Mouse (Mus musculus) intestine, embryonic 16.5 days (tissue): ENCODE results near the gene Cbx4. TPM values are rescaled to one million over a fixed set of nuclear protein-coding genes. Genes with fewer than 3 reads are reported as not detected.

ENCODE experiments used
- ATAC-seq: fragments of 200-750 bp; cut with Nextera tagmentation; 2 replicates; pipeline ENCODE4 v1.8.0; 2017; ENCODE audit warnings: moderate TSS enrichment, moderate library complexity
- H3K27ac ChIP-seq: fragments of 300-500 bp; sonication (generic); 2 replicates; pipeline ENCODE4 v1.5.1; 2014; ENCODE audit warnings: mild to moderate bottlenecking, low read length
- H3K27me3 ChIP-seq: fragments of 300-500 bp; sonication (generic); replicated peaks from 2 replicates; pipeline ENCODE4 v1.6.1; 2014; ENCODE audit warnings: low read length, control low read depth, mixed read lengths; ENCODE audit not compliant: control insufficient read depth, insufficient read depth
- H3K36me3 ChIP-seq: fragments of 300-500 bp; sonication (generic); 2 replicates; pipeline ENCODE4 v1.6.1; 2014; ENCODE audit warnings: low read length, control low read depth; ENCODE audit not compliant: control insufficient read depth, insufficient read depth
- H3K4me1 ChIP-seq: fragments of 300-500 bp; sonication (generic); 2 replicates; pipeline ENCODE4 v1.6.1; 2014; ENCODE audit warnings: low read length, control low read depth, mixed read lengths; ENCODE audit not compliant: control insufficient read depth, insufficient read depth
- H3K4me2 ChIP-seq: fragments of 300-500 bp; sonication (generic); 2 replicates; pipeline ENCODE4 v1.6.1; 2014; ENCODE audit warnings: low read depth, low read length, control low read depth
- H3K4me3 ChIP-seq: fragments of 300-500 bp; sonication (generic); 2 replicates; pipeline ENCODE4 v1.5.1; 2014; ENCODE audit warnings: mild to moderate bottlenecking, low read length
- H3K9ac ChIP-seq: fragments of 300-500 bp; sonication (generic); 2 replicates; pipeline ENCODE4 v1.6.1; 2014; ENCODE audit warnings: low read depth, low read length
- H3K9me3 ChIP-seq: fragments of 300-500 bp; sonication (generic); 2 replicates; pipeline ENCODE4 v1.6.1; 2016; ENCODE audit warnings: low read length, control low read depth; ENCODE audit not compliant: control insufficient read depth
- WGBS: fragments of 180-500 bp; shearing (Covaris S2); extraction: QIAGEN DNeasy Blood & Tissue Kit; methylation state at CpG from one replicate; pipeline ENCODE4 v1.1.7; 2014; 5-methylcytosine and 5-hydroxymethylcytosine counted together
- polyA plus RNA-seq: library from polyadenylated mRNA; unstranded; fragments of >200 nt; fragmentation: Nextera tagmentation; extraction: Ambion mirVana; gene quantifications from 2 replicates; pipeline ENCODE4 v1.2.1, GENCODE M21; 2015

The Cbx4 gene
- polyA plus RNA-seq, 1 experiment from 2014 or later, result 9.3 TPM

- no peak overlapping the region for H3K27ac ChIP-seq
- H3K4me3 ChIP-seq, result no peak overlapping the region; the same call in 1 of the 2 replicates
- H3K4me1 ChIP-seq, result peaks cover 63% of the 10 kb centered on the region
- no peak overlapping the region for H3K4me2 ChIP-seq
- H3K36me3 ChIP-seq, result peaks cover 13% of the 10 kb centered on the region
- H3K27me3 ChIP-seq, result no peaks in the 10 kb centered on the region
- no peak overlapping the region for H3K9ac ChIP-seq
- 68% methylated on average over 47 of the region's 47 CpGs for WGBS
- ATAC-seq, result no peak
- H3K9me3 ChIP-seq, result no peaks in the 10 kb centered on the region
Measured at GRCm38 (mm10) chr11:119081148-119081838, 4.7 kb downstream of the Cbx4 start.

GRCm38 (mm10) chr11:119080461-119081147 is 5.4 kb downstream of the Cbx4 start:
- H3K4me3 ChIP-seq, result peak overlapping the region; percentile 7; the same call in 1 of the 2 replicates
- H3K4me1 ChIP-seq, result peaks cover 65% of the 10 kb centered on the region
- no peak for ATAC-seq
- H3K27ac ChIP-seq, result no peak overlapping the region
- H3K27me3 ChIP-seq, result no peaks in the 10 kb centered on the region
- H3K4me2 ChIP-seq, result 0 out of 2 replicates have a peak overlapping the region, but pooled peaks have one; percentile 12
- 62% methylated on average over 33 of the region's 33 CpGs for WGBS
- peaks cover 13% of the 10 kb centered on the region for H3K36me3 ChIP-seq
- 0 out of 2 replicates have a peak overlapping the region, but pooled peaks have one; percentile 19 for H3K9ac ChIP-seq
- H3K9me3 ChIP-seq, result no peaks in the 10 kb centered on the region

- peaks cover 13% of the 10 kb centered on the region for H3K36me3 ChIP-seq
- H3K4me1 ChIP-seq, result peaks cover 61% of the 10 kb centered on the region
- 45% methylated on average over 7 of the region's 7 CpGs for WGBS
- H3K27me3 ChIP-seq, result no peaks in the 10 kb centered on the region
- no peaks in the 10 kb centered on the region for H3K9me3 ChIP-seq
- peak overlapping the region; percentile 44 for H3K4me2 ChIP-seq
- H3K9ac ChIP-seq, result peak overlapping the region; percentile 38
- H3K4me3 ChIP-seq, result peak overlapping the region; percentile 24
- no peak; the same call in 1 of the 2 replicates for ATAC-seq
- peak overlapping the region; percentile 78 for H3K27ac ChIP-seq
Measured at GRCm38 (mm10) chr11:119079445-119079837, 6.6 kb downstream of the Cbx4 start.

GRCm38 (mm10) chr11:119078691-119079444 is 7.2 kb downstream of the Cbx4 start:
- peak overlapping the region; percentile 78 for H3K27ac ChIP-seq
- H3K4me2 ChIP-seq, result peak overlapping the region; percentile 44
- no peaks in the 10 kb centered on the region for H3K9me3 ChIP-seq
- peaks cover 13% of the 10 kb centered on the region for H3K36me3 ChIP-seq
- WGBS, result 16% methylated on average over 25 of the region's 27 CpGs
- H3K27me3 ChIP-seq, result no peaks in the 10 kb centered on the region
- peak overlapping the region; percentile 24 for H3K4me3 ChIP-seq
- H3K4me1 ChIP-seq, result peaks cover 56% of the 10 kb centered on the region
- peak; percentile 40 for ATAC-seq
- H3K9ac ChIP-seq, result peak overlapping the region; percentile 38

GRCm38 (mm10) chr11:119077755-119078154 is 8.3 kb downstream of the Cbx4 start:
- Histone ChIP-seq H3K36me3 (peaks cover 13% of the 10 kb centered on the region), H3K4me1 (peaks cover 52% of the 10 kb centered on the region), H3K9me3 (no peaks in the 10 kb centered on the region), H3K27ac (no peak overlapping the region), H3K27me3 (no peaks in the 10 kb centered on the region), H3K9ac (no peak overlapping the region), H3K4me3 (no peak overlapping the region), H3K4me2 (no peak overlapping the region)
- no peak for ATAC-seq
- WGBS, result 86% methylated on average over 4 of the region's 4 CpGs

GRCm38 (mm10) chr11:119075805-119076204 is 10.2 kb downstream of the Cbx4 start:
- WGBS, result 75% methylated on average over 5 of the region's 5 CpGs
- ATAC-seq, result no peak
- no peak overlapping the region for H3K4me2 ChIP-seq
- no peak overlapping the region for H3K9ac ChIP-seq
- H3K27me3 ChIP-seq, result no peaks in the 10 kb centered on the region
- no peaks in the 10 kb centered on the region for H3K9me3 ChIP-seq
- peaks cover under 1% of the 10 kb centered on the region for H3K36me3 ChIP-seq
- no peak overlapping the region for H3K27ac ChIP-seq
- no peak overlapping the region for H3K4me3 ChIP-seq
- peaks cover 45% of the 10 kb centered on the region for H3K4me1 ChIP-seq

- Histone ChIP-seq H3K9ac (no peak overlapping the region), H3K4me2 (no peak overlapping the region), H3K36me3 (no peaks in the 10 kb centered on the region), H3K27ac (no peak overlapping the region), H3K4me3 (no peak overlapping the region), H3K9me3 (no peaks in the 10 kb centered on the region), H3K27me3 (no peaks in the 10 kb centered on the region), H3K4me1 (peaks cover 30% of the 10 kb centered on the region)
- no peak for ATAC-seq
- 74% methylated on average over 6 of the region's 6 CpGs for WGBS
Measured at GRCm38 (mm10) chr11:119073876-119074433, 12.1 kb downstream of the Cbx4 start.

- ATAC-seq, result no peak
- H3K4me3 ChIP-seq, result no peak overlapping the region
- H3K4me2 ChIP-seq, result no peak overlapping the region
- H3K9ac ChIP-seq, result no peak overlapping the region
- no peak overlapping the region for H3K27ac ChIP-seq
- WGBS, result 48% methylated on average over 6 of the region's 6 CpGs
- H3K9me3 ChIP-seq, result no peaks in the 10 kb centered on the region
- no peaks in the 10 kb centered on the region for H3K27me3 ChIP-seq
- no peaks in the 10 kb centered on the region for H3K36me3 ChIP-seq
- peaks cover 22% of the 10 kb centered on the region for H3K4me1 ChIP-seq
Measured at GRCm38 (mm10) chr11:119072986-119073385, 13.0 kb downstream of the Cbx4 start.

GRCm38 (mm10) chr11:119072239-119072638 is 13.8 kb downstream of the Cbx4 start:
- Histone ChIP-seq H3K9ac (no peak overlapping the region), H3K27me3 (no peaks in the 10 kb centered on the region), H3K27ac (0 out of 2 replicates have a peak overlapping the region, but pooled peaks have one; percentile 8), H3K4me1 (peaks cover 22% of the 10 kb centered on the region), H3K4me2 (no peak overlapping the region), H3K36me3 (no peaks in the 10 kb centered on the region), H3K4me3 (no peak overlapping the region), H3K9me3 (no peaks in the 10 kb centered on the region)
- ATAC-seq, result peak; percentile 92
- WGBS, result 73% methylated on average over 7 of the region's 7 CpGs
